12 mouse cellular contexts compared by ENCODE assay signal in the genomic region with DNA sequence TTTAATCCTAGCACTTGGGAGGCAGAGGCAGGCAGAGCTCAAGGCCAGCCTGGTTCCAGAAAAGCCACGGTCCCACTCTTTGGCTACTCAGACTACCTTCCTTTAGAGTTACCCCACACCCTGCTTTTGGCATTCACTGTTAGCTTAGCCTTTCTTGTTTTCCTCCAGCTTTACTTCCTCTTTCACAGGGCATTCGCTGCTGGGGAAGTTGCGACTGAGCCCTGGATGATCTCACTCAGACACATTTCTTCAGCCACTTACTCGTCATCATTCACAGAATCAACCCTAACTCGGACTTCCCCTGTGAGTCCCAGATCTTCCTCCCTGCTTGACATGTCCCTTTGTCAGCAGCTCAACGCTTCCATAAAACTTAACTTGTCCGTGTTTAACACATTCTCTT. TPM values are rescaled to one million over a fixed set of nuclear protein-coding genes. Genes with fewer than 3 reads are reported as not detected.
A peak's percentile ranks its signal among the peaks of the same experiment; 100 is the strongest.
DNase-seq lines count a peak whose midpoint lies in the region; ATAC-seq and TF ChIP-seq lines count a peak whose summit lies in the region.
"Had no signal": no experiment of that assay in that cellular context is flagged by ENCODE, and none has a peak within 500 bp of the region (broad histone marks: within the 10 kb centered on the region; RNA-seq: fewer than 3 reads in every experiment).

No protein-coding gene starts in this region.

- H3K4me3 ChIP-seq in bone marrow macrophage, adult 2 months (ENCODE audit: insufficient read depth, low read length), result peak overlapping the region; percentile 54
- no peak overlapping the region for H3K4me3 ChIP-seq in liver, postnatal 0 days (ENCODE audit: low read depth, low read length)
- H3K4me3 ChIP-seq in midbrain, embryonic 15.5 days, result no peak overlapping the region
- no peak overlapping the region for H3K4me3 ChIP-seq in kidney, embryonic 14.5 days (ENCODE audit: low read length)
- H3K4me3 ChIP-seq in hindbrain, embryonic 11.5 days (ENCODE audit: low read depth, low read length), result no peak overlapping the region
- H3K4me3 ChIP-seq: heart, embryonic 13.5 days had no signal

- H3K4me2 ChIP-seq in liver, postnatal 0 days (ENCODE audit: low read depth, low read length), result peak overlapping the region; percentile 48
- no peak overlapping the region for H3K4me2 ChIP-seq in midbrain, embryonic 15.5 days
- H3K4me2 ChIP-seq in kidney, embryonic 14.5 days (replicated peaks; ENCODE audit: low read depth, low read length), result no peak overlapping the region
- H3K4me2 ChIP-seq in hindbrain, embryonic 11.5 days (replicated peaks; ENCODE audit: low read depth, low read length), result no peak overlapping the region
- H3K4me2 ChIP-seq: heart, embryonic 13.5 days had no signal

- 20% methylated on average over 7 of the region's 7 CpGs for WGBS in liver, postnatal 0 days (ENCODE audit: insufficient replicate concordance)
- 80% methylated on average over 7 of the region's 7 CpGs for WGBS in midbrain, embryonic 15.5 days
- WGBS in kidney, embryonic 14.5 days, result 73% methylated on average over 7 of the region's 7 CpGs
- 90% methylated on average over 7 of the region's 7 CpGs for WGBS in hindbrain, embryonic 11.5 days

- DNase-seq in spleen, adult 12 weeks (ENCODE audit: low spot score), result peak; percentile 29
- no peak for DNase-seq in spleen, postnatal 4 days (ENCODE audit: low spot score in 2 of 2)
- DNase-seq in liver, postnatal 0 days, result peak; percentile 45
- peak; percentile 88 for DNase-seq in splenic B cell, adult 2 months (ENCODE audit: low read depth, low spot score)
- no peak for DNase-seq in hindbrain, embryonic 11.5 days (ENCODE audit: low spot score)
- DNase-seq: cerebellum, postnatal 10 days; kidney, adult 8-10 months; right cerebral cortex, adult 18-20 months had no signal

- H3K27me3 ChIP-seq in liver, postnatal 0 days (ENCODE audit: insufficient read depth, low read length), result no peaks in the 10 kb centered on the region
- no peaks in the 10 kb centered on the region for H3K27me3 ChIP-seq in splenic B cell, adult 2 months (ENCODE audit: control insufficient read depth, insufficient read depth, low read length, poor library complexity, severe bottlenecking)
- H3K27me3 ChIP-seq in midbrain, embryonic 15.5 days (replicated peaks), result no peaks in the 10 kb centered on the region
- no peaks in the 10 kb centered on the region for H3K27me3 ChIP-seq in kidney, embryonic 14.5 days (ENCODE audit: control insufficient read depth, insufficient read depth, low read length)
- peaks cover 11% of the 10 kb centered on the region for H3K27me3 ChIP-seq in hindbrain, embryonic 11.5 days (ENCODE audit: control insufficient read depth, insufficient read depth, low read length)
- H3K27me3 ChIP-seq: heart, embryonic 13.5 days had no signal

- no peak; the same call in 1 of the 2 replicates for TF ChIP-seq EP300 in liver, postnatal 0 days (IDR thresholded peaks at IDR 0.05; ENCODE audit: low read depth)

- ATAC-seq in liver, postnatal 0 days, result peak; percentile 69
- ATAC-seq in midbrain, embryonic 15.5 days (replicated peaks), result no peak
- no peak for ATAC-seq in kidney, embryonic 14.5 days (ENCODE audit: low FRiP score, low TSS enrichment)
- no peak for ATAC-seq in hindbrain, embryonic 11.5 days (ENCODE audit: low FRiP score)

- no peak for TF ChIP-seq CTCF in bone marrow macrophage, adult 2 months (IDR thresholded peaks at IDR 0.05; ENCODE audit: low read depth, low read length)
- TF ChIP-seq CTCF in liver, postnatal 0 days (IDR thresholded peaks at IDR 0.05; ENCODE audit: low read depth), result no peak

- no peaks in the 10 kb centered on the region for H3K36me3 ChIP-seq in liver, postnatal 0 days (replicated peaks; ENCODE audit: insufficient read depth, low read length)
- H3K36me3 ChIP-seq in splenic B cell, adult 2 months (ENCODE audit: control insufficient read depth, insufficient read depth, low read length, poor library complexity, severe bottlenecking), result peaks cover 3% of the 10 kb centered on the region; the same call in 1 of the 2 replicates
- no peaks in the 10 kb centered on the region; the same call in 1 of the 2 replicates for H3K36me3 ChIP-seq in midbrain, embryonic 15.5 days (replicated peaks)
- no peaks in the 10 kb centered on the region for H3K36me3 ChIP-seq in kidney, embryonic 14.5 days (ENCODE audit: control insufficient read depth, insufficient read depth, low read length)
- H3K36me3 ChIP-seq in hindbrain, embryonic 11.5 days (ENCODE audit: control insufficient read depth, insufficient read depth, low read length), result no peaks in the 10 kb centered on the region

- peak overlapping the region; percentile 89 for H3K27ac ChIP-seq in bone marrow macrophage, adult 2 months (ENCODE audit: insufficient read depth, low read depth, low read length)
- peak overlapping the region; percentile 71 for H3K27ac ChIP-seq in liver, postnatal 0 days (ENCODE audit: low read depth)
- H3K27ac ChIP-seq in midbrain, embryonic 15.5 days, result no peak overlapping the region
- H3K27ac ChIP-seq in kidney, embryonic 14.5 days (ENCODE audit: low read depth, low read length), result no peak overlapping the region
- H3K27ac ChIP-seq in hindbrain, embryonic 11.5 days (ENCODE audit: low read depth, low read length), result no peak overlapping the region
- H3K27ac ChIP-seq: heart, embryonic 13.5 days had no signal

- H3K4me1 ChIP-seq in bone marrow macrophage, adult 2 months (ENCODE audit: control insufficient read depth, insufficient read depth, low read length), result peaks cover 54% of the 10 kb centered on the region
- H3K4me1 ChIP-seq in liver, postnatal 0 days (ENCODE audit: insufficient read depth), result peaks cover 9% of the 10 kb centered on the region; the same call in 1 of the 2 replicates
- H3K4me1 ChIP-seq in midbrain, embryonic 15.5 days, result no peaks in the 10 kb centered on the region
- no peaks in the 10 kb centered on the region for H3K4me1 ChIP-seq in kidney, embryonic 14.5 days (ENCODE audit: control insufficient read depth, insufficient read depth, low read length)
- H3K4me1 ChIP-seq in hindbrain, embryonic 11.5 days (replicated peaks; ENCODE audit: control insufficient read depth, insufficient read depth, low read length), result no peaks in the 10 kb centered on the region
- H3K4me1 ChIP-seq: heart, embryonic 13.5 days had no signal

- no peak overlapping the region; the same call in 1 of the 2 replicates for H3K9ac ChIP-seq in liver, postnatal 0 days (replicated peaks)
- no peak overlapping the region for H3K9ac ChIP-seq in midbrain, embryonic 15.5 days
- H3K9ac ChIP-seq in kidney, embryonic 14.5 days (ENCODE audit: low read depth, low read length), result no peak overlapping the region
- H3K9ac ChIP-seq in hindbrain, embryonic 11.5 days (ENCODE audit: low read depth, low read length), result no peak overlapping the region
- H3K9ac ChIP-seq: heart, embryonic 13.5 days had no signal

- no peak for TF ChIP-seq POLR2A in bone marrow macrophage, adult 2 months (IDR thresholded peaks at IDR 0.05; ENCODE audit: borderline replicate concordance, low read depth, low read length)

- no peaks in the 10 kb centered on the region for H3K9me3 ChIP-seq in liver, postnatal 0 days (ENCODE audit: low read length)
- H3K9me3 ChIP-seq in midbrain, embryonic 15.5 days, result no peaks in the 10 kb centered on the region
- no peaks in the 10 kb centered on the region for H3K9me3 ChIP-seq in kidney, embryonic 14.5 days (ENCODE audit: control insufficient read depth, low read length)
- no peaks in the 10 kb centered on the region for H3K9me3 ChIP-seq in hindbrain, embryonic 11.5 days (ENCODE audit: control insufficient read depth, low read length)
- H3K9me3 ChIP-seq: heart, embryonic 13.5 days had no signal

RNA-seq across cellular contexts. Expression of gene Mgat4a, which starts 49.1 kb away (rescaled TPM):
- polyA plus RNA-seq in bone marrow macrophage, adult 2 months (2012; ENCODE audit: insufficient read depth, insufficient read length, missing spikeins), result 20.0 and 24.9 TPM in 2 replicates
- 0.66 and 1.4 TPM in 2 replicates for polyA plus RNA-seq in liver, postnatal 0 days (2015; fragmentation: Nextera tagmentation; extraction: Ambion mirVana)
- polyA plus RNA-seq in midbrain, embryonic 15.5 days (2015; fragmentation: Nextera tagmentation; extraction: Ambion mirVana), result 10.1 and 11.9 TPM in 2 replicates
- polyA plus RNA-seq in kidney, embryonic 14.5 days (2014; fragmentation: Nextera tagmentation; extraction: Ambion mirVana), result 7.1 and 9.5 TPM in 2 replicates
- 4.4 and 8.7 TPM in 2 replicates for polyA plus RNA-seq in hindbrain, embryonic 11.5 days (2014; fragmentation: Nextera tagmentation; extraction: Ambion mirVana)

Comparison
In these comparisons a context has a peak if more than half of its experiments do, and no peak if none do; other contexts are left out.
1. DNase-seq: peak in spleen, adult 12 weeks (single experiment), liver, postnatal 0 days (single experiment) and splenic B cell, adult 2 months (single experiment); none in spleen, postnatal 4 days (0 of 2) and hindbrain, embryonic 11.5 days (single experiment).
2. H3K27ac ChIP-seq: peak in bone marrow macrophage, adult 2 months (single experiment) and liver, postnatal 0 days (single experiment); none in midbrain, embryonic 15.5 days (single experiment), kidney, embryonic 14.5 days (single experiment) and hindbrain, embryonic 11.5 days (single experiment).